Mouse (Mus musculus): ENCODE data around the gene Cd72. TPM values are rescaled to one million over a fixed set of nuclear protein-coding genes. Genes with fewer than 3 reads are reported as not detected.

Cd72 gene
- total RNA-seq, 2 experiments from 2014 or later = 0.82 to 4.7 TPM

DNA sequence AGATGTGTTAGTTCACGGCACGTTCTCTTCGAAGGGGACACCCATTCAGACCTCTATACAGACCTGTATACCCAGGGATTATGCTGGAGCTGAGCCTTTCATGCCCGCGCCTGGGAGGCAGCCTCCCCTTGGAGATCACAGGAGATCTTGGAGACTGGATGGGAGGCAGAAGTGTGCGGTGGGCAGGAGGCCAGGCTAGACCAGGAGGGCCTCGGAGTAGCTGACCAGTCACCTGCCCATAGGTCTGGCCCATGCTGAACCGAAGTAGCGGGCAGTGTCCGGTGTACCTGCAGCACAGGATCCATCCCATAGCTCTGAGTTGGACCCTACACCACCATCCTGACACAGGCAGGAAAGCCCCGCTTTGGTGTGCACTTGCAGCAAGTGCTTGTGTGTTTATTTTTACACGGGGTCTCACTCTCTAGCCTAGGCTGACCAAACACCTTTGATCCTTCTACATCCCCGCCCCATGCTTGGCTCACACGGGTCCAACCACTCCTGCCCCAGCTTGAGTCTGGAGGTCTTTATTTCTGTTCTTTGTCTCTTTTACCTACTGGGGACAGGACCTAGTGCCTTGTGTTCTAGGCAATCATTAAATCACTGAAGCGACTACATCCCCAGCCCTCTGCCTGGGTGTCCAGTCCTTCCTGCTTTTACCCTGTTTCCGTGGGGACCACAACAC lies 26.1 kb downstream of the Cd72 start:
- peak in 1 of 2 experiments; percentile 11 for DNase-seq

DNA sequence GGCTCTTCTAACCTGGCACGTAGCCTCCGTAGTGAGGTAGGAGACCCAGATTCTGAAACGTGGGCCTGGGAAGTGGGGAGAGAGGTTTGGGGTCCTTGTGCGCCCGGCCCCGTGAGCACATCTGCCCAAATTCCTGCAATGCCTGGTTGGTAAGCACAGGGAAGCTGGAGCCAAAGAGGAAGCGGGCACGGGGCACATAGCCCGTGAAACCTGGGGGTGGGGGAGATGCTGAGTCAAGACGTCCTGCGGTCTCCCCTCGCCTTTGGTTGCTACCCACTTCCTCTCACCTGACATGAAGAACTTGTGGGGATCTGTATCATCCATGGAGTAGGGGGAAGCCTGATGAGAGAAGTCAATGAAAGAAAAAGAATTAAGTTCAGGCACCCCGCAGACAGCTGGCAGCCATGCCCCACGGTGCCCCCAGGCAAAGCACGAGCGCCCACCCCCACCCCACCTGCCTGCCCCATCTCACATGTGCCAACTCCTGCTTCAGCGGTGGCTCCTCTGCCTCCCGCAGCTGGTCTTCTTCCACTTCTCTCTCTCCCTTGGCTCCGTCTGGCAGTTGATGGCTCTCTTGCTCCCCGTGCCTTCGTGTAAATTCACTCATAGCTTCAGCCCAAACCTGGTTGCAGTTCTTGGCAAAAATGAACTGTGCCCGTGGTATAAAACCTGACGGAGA lies 26.8 kb downstream of the Cd72 start:
- peak in 1 of 2 experiments; percentile 14 for DNase-seq

DNA sequence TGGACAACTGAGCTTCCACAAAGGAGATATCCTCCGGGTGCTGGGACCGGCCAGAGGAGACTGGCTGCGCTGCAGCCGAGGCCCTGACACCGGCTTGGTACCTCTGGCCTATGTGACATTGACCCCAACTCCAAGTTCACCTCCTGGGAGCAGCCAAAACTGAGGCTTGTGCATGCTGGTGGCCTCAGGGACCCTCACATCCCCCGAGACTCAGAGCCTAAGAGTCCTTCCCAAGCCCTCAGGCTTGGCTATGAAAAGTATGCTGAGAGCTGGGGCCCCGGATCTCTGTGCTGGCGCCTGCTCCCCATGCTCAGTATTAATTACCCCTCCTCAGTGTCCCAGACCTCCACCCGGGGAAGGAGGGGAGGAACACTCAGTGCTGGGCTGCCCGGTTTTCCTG lies 27.9 kb downstream of the Cd72 start:
- no peak for DNase-seq

DNA sequence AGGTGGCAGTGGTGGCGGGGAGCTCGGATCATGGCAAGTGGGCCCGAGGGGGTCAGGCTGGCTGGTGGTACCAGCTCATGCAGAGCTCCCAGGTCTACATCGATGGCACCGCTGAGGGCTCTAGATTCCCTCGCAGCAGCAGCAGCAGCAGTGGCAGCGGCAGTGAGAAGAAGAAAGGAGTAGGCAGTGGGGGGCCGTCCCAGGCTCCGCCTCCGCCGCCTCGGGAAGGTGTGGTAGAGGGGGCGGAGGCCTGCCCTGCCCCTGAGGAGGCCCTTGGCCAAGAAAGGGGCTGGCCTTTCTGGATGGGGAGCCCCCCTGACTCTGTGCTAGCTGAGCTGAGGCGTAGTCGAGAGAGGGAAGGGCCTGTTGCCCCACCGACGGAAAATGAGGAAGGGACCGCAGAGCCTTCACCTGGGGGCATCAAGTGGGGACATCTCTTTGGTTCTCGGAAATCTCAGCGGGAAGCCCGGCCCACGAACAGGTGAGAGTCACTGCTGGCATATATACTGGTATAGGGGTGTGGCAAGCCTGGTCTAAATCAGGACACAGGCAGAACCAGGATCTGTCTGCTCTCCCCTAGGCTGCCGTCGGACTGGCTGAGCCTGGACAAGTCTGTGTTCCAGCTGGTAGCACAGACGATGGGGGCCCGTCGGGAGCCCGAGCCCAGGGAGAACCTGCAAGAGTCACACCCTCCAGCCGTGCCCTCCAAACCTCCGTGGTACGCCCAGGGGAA lies 28.6 kb downstream of the Cd72 start:
- DNase-seq = peak in 1 of 2 experiments; percentile 14

DNA sequence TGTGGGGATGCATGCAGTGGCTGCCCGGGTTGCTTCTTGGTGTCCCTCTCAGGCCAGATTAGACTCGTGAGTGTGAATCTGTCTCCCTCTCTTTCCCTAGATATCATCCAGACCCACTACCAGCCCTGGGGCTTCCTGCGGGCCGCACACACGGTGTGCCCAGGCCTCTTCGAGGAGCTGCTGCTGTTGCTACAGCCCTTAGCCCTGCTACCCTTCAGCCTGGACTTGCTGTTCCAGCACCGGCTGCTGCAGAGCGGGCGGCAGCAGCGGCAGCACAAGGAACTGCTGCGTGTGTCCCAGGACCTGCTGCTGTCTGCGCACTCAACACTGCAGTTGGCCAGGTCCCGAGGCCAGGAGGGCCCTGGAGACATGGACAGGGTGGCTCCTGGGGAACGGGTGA lies 29.2 kb downstream of the Cd72 start:
- no peak for DNase-seq

DNA sequence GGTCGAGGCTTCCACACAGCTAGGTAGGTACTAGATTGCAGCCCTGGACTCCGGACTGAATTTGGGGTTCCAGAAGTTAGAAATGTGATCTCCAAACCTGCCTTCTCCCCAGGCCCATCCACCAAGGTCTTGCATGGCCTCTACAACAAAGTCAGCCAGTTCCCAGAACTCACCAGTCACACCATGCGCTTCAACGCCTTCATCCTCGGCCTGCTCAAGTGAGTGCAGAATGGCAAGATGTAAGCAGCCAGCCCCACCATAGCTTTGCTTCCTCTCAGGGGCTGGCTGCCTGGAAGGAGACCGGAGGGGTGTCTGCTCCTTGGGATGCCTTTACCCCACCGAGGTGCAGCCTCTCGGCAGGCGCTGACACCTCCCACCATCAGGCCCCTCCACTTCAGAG lies 30.4 kb downstream of the Cd72 start:
- no peak for DNase-seq

DNA sequence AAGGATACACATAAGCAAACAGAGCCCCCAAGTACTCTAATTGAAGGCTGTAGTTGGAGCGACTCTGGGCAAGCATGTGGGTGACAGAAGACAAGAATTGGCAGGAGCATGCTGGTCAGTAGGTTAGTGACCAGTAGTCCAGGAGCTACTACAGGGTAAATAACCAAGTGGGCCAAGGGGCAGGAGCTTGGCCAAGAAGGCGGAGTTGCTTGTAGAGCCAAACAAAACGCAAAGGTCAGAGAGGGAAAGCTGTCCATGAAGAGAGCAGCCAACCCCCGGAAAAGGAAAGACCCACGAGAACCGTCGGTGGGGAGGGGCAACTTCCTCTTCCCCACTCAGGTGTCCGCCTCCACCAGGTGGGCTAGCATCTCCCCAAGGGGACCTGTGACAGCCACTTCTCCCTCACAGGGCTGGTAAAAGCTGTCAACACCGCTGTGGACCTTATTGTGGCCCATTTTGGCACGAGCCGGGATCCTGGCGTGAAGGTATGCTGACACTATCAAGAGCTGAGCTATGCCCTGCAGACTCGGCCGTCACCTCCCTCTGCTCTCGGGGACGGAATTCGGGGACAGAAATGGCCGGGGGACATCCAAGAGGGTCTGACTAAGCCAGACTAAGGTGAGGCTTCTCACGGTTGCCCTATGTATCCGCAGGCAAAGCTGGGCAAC lies 31.0 kb downstream of the Cd72 start:
- peak; percentile 77 to 79 for DNase-seq

DNA sequence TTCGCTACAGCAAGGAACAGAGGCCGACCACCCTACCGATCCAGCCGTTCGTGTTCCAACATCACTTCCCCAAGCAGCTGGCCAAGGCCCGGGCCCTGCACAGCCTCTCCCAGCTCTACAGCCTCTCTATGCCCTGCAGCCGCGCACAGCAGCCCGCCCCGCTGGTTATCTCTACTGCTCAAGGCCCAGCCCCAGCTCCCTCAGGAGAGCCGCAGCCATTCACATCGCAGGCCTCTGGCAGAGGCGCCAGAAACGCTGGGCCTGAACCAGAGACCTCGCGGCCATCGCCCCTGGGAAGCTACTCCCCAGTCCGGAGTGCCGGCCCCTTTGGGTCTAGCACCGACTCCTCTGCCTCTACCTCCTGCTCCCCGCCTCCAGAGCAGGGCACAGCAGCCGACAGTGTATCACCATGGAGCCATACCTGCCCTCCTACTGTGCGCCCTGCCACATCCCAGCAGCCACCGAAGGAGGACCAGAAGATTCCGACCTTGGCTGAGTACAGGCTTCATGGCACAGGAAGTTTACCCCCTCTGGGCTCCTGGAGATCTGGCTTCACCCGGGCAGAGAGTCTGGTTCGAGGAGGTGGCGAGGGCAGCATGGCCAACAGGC lies 32.7 kb downstream of the Cd72 start:
- DNase-seq = peak in 1 of 2 experiments; percentile 20

DNA sequence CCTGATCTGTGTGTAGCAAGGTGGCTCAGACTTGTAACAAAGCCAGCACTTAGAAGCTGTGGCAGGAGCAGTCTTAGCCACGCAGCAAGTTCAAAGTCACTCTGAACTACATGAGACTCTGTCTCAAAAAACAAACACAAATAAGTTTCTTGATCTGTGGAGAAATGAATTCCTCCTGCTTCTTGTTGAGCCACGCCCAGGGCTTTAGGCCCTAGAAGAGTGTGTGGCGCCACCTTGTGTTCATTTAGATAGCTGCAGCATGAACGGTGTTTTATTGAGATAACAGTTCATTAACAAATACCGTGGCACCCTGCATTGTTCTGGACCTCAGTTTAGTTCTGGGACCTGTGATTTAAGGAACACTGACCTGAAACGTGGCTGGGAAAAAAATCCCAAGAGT lies 34.1 kb downstream of the Cd72 start:
- DNase-seq = peak; percentile 86 to 92

DNA sequence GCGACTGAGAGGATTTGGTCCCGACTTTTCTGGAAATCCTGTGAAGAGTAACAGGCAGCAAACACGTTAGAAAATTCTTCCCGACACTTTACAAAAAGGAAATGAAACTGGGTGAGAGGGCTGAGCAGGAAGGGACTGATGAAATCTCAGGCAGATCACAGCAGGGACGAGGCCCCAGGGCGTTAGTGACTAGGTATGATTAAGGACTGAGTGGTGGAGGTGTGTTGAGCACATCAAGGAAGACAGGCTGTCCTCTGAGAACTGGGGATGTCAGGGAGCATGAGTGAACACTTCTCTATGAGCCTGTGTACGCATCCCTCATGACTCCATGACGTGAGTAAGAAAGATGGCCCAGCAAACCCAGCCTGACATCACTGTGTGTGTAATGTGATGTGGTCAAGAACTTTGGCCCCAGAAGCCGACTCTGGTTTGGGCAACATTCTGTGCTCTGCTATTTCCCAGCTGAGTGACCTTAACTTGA lies 34.6 kb downstream of the Cd72 start:
- DNase-seq = peak; percentile 48 to 51

DNA sequence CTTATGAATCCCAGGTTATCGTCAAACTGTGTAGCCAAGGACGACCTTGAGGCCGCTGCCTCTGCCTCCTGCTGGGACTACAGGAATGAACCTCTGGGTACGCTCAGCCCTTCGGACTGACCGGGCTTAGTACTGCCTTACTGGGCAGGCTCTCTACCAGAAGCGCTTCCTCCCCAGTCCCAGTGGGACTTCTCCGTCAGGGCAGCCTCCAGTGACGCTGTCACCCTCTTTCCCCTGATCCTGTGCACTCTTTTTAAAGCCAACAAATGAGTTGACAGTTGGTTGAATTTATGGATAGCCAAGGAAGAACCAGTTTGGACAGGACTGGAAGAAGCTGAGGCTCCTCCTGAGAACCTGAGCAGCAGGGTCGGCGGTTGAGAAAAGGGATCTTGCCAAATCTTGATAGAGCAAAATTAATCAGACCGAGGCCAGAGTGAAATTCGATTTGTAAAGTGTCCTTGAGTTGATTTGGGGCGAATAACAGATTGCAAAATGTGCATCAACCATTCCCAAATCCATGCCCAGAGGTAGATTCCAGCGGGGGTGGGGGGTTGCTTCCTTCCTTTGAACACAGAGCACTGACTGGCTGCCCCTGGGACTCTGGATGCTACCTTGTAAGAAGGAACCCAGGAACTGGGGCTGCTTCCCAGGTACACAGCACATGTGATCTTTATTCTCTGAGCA lies 35.3 kb downstream of the Cd72 start:
- peak; percentile 62 to 77 for DNase-seq

DNA sequence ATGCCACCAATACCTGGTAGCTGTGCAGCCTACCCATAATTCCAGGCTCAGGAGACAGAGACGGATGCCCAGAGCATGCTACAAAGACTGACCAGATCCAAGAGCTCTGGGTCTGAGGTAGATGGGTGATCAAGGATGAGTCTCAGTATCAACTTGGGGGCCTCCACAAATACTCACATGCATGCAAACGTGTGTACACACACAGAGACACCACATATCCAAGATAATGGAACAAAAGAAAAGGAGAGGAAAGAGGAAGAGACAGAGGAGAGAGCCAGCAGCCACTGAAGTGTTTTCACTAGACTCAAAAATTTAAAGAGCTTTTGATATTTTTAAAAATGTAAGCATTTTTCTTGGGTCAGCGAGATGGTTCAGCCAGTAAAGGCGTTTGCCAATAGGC lies 36.0 kb downstream of the Cd72 start:
- DNase-seq = no peak

DNA sequence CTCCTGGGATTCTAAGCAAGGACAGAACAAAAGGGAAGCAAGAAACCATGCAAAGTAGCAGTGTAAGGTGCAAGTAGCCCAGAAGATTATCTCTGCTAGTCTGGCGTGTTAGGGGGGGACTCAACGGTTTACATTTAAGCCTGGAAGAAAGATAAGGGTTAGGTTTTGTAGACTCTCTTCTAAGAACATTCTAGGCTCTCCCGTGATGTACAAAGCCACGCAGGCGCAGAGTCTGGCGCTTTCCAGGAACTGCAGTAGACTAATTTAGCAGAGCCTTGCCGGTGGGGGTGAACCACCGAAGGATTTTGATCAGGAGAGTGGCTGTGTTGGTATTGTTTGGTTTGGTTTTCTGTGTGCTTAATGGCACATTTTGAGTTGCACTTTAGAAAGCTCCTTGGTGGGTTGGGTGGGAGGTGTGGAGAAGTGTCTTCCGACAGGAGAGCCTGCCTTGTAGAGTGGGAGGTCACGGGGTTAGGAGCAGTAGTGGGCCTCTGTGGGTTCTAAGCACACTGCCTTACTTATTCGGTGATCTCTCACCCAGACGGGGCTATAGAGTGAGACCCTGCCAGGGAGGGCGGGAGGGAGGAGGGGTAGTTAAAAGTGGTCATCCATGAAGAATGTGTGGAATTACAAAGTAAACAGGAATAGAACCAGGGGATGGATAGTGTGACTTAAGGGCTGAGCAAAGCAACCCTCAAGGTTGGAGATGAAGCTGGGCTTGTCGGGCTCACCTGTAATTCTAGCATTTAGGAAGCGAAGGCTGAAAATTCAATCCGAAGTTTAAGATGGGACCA lies 37.0 kb downstream of the Cd72 start:
- peak in 1 of 2 experiments; percentile 27 for DNase-seq

DNA sequence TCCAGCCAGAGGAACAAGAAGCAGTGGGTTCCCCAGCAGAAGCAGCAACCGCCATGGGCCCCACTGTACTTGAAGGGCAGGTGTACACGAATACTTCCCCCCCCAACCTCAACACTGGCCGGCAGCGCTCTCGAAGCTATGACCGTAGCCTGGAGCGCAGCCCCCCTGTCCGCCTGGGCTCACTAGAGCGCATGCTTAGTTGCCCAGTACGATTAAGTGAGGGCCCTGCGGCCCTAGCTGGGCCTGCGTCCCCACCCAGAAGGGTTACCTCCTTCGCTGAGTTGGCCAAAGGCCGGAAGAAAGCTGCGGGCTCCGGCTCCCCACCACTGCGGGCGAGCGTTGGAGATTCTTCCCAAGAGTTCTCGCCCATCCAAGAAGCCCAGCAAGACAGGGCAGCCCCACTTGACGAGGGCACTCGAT lies 38.3 kb downstream of the Cd72 start:
- peak in 1 of 2 experiments; percentile 7 for DNase-seq

DNA sequence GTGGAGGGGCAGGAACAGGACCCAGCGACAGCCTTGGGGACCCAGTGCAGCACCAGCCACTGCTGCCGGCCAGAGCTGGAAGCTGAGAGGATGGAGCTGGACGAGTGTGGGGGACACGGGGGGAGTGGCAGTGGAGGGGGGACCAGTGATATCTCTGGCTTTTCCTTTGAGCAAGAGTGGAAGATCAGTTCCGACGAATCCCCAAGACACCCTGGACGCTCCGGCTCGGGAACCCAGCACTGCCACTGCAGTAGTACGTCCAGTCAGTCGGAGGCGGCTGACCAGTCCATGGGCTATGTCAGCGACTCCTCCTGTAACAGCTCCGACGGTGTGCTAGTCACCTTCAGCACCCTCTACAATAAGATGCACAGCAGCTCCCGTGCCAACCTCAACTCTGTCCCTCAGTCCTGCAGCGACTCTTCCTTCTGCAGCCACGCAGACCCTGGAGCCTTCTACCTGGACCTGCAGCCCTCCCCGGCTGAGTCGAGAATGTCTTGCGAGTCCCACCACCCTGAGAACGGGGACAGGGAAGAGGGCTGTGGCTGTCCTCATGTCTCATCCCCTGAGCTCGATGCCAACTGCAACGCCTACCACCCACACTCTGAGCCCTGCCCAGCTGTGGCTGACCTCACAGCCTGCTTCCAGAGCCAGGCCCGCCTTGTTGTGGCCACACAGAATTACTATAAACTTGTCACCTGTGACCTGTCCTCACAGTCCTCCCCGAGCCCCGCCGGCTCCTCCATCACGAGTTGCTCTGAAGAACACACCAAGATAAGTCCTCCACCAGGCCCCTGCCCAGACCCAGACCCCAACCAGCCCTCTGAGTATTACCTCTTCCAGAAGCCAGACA lies 39.0 kb downstream of the Cd72 start:
- peak in 1 of 2 experiments; percentile 29 for DNase-seq

DNA sequence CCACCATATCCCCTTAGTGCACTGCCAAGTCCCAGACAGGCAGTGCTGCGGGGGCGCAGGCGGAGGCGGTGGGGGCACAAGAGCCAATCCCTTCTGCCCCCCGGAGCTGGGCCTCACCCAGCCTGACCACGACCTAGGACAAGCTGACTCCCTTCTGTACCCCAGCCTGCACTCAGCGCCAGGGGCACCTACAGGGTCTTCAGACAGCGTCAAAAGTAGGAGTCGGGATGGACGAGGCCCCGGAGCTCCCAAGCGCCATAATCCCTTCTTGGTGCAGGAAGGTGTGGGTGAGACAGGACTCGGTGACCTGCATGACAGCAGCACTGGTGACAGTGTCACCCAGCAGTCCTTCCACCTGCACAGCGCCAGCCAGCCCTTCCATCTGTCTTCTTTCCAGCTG lies 39.7 kb downstream of the Cd72 start:
- no peak for DNase-seq

DNA sequence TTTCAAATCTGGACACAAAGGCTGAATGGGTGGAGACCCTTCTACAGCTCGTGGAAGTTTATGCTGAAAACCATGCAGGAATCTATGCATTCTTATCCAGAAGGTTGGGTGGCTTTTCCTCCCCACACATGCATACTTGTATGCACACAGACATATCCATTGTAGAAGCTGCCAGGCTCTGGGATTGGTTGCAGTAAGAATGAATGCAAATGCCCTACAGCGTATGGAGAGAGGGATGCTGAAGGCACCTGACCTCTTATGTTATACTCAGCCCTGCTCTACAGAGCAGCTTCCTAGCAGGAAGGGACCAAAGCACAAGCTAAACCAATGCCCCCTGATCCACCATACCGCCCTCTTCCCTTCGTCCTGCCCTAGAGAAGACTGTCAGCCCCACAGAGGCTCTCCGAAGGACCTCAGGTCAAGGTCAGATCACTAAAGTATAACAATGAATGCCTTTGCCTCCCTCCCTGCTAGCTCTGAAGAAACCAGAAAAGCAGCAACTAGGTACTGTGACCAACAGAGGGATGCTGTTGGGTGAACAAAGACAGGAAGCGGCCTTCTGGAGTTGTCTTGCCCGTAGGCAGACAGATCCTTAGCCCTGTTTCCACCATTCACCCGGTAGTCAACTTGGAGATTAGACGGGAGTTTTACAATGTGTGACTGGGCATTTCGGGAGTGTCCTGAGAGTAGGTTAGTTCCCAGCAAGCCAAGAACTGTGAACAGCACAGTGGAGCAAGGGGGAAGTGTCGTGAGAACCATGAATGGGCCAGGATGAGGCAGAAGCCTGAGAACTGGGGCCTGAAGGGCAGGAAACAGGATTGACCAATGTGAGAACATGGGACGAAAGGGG lies 47.1 kb downstream of the Cd72 start:
- DNase-seq = no peak

DNA sequence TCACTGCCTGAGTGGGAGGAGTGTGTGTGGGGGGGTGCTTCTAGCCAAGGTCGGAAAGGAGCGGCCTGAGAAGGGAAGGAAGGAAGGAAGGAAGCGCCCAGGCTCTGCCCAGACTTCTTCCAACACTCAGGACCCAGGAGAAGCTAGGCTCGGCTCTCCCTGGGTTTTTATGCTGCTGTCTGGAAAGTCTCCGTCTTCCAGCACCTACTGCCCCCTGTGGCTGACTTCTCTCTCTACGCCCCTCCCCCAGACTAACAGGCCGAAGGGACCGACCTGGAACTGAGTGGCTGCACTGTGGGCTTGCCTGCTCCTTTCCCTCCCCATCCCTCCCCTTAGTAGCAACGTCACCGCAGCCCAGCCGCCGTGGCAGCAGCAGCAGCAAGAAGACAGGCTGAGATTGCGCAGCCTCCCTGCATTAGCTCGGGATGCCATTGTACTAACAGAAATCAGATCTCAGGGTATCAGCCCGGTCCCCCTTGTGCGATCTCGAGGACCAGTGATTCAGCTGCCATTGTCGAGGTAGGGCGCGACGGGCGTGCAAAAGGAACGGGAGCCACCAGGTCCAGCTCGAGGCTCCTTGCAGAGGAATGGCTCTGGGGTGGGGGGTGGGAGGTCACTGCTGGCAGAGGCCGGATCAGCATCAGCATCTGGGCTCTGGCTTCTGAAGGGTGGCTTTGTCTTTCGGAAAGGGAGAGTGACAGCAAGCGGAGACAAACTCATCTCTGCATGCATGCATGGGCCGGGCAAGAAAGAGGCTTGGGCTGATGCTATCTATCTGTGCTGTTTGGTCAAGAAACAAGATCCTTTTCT lies 48.1 kb downstream of the Cd72 start:
- DNase-seq = peak; percentile 87 to 93
